Mouse (Mus musculus) right cerebral cortex, postnatal 25 days (tissue): ENCODE measurements around the gene Gm14743.
"Not testable (repeated sequence)": the region's sequence is repeated elsewhere in the genome, so short reads cannot be mapped to it uniquely, and the experiment has no call there.

Experiments used
- DNase-seq: peaks from one replicate; pipeline ENCODE4 v3.0.0; 2022

Gene Gm14743

GRCm38 (mm10) chrX:78245821-78246220 is at the start of gene Gm14743:
Gm14743 (minus strand) TSS chrX:78245921.
- not testable (repeated sequence) for DNase-seq

- no peak for DNase-seq
Measured at GRCm38 (mm10) chrX:78202829-78203228, 42.9 kb downstream of the Gm14743 start.

- DNase-seq: not testable (repeated sequence)
Measured at GRCm38 (mm10) chrX:78202220-78202619, 43.5 kb downstream of the Gm14743 start.
